Mouse (Mus musculus) activated CD4-positive, CD25-positive, alpha-beta regulatory T cell, adult 4 months (primary cell): ENCODE results near the gene Dexi. TPM values are rescaled to one million over a fixed set of nuclear protein-coding genes. Genes with fewer than 3 reads are reported as not detected.

Experiments used
- ATAC-seq: one replicate; pipeline ENCODE4 v1.8.0; 2017
- polyA plus RNA-seq, 2 experiments: library from polyadenylated mRNA; unstranded; fragments of 100-300 nt; shearing (Covaris generic); gene quantifications; one replicate each; pipeline ENCODE4 v1.2.1; 2017

Gene Dexi
- polyA plus RNA-seq, 2 experiments from 2014 or later, result 3.0 to 3.1 TPM

DNA sequence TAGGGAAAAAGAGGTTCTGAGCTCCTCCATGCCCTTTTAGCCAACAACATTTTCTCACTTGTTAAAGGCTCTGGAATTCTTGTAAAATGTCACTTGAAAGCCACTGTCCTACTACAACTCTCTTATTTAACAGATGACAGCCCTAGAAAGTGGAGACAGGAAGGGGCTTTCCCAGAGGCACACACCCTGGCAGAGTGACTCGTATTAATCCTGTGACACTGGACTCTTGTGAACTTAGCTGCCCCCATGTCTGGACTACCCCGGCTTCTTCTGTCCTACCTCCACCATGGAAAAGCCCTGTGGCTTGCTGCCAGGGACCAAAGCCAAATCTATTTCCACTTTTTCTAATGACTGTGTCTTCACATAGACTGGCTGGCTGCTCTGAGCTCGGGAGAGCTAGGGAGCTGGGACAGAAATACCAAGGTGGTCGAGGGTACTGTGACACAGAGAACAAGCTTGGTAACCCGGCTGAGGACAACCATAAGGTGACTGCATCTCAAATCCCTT, 44.7 kb downstream of the Dexi start:
- ATAC-seq, result no peak

DNA sequence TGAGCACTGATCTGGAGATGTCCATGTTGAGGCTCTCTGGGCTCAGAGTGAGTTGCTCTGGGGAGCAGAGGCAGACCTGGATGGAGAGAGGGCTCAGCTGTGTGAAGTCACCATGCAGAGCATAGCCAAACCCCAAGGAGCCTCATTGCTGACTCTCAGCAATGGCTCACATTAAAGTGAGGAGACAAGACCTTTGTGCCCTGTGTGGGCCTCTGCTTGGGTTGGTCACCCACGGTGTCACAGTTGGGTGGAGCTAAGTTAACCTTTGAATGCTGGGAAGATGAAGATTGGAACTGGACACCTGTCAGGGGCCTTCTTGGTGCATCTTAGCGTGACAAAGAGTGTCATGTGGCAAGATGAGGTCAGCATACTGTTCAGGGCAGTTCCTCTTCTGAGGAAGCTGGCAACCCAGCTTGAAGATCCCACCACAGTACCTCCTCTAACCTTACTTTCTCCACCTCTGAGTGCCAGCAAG, 47.0 kb downstream of the Dexi start:
- ATAC-seq, result no peak

DNA sequence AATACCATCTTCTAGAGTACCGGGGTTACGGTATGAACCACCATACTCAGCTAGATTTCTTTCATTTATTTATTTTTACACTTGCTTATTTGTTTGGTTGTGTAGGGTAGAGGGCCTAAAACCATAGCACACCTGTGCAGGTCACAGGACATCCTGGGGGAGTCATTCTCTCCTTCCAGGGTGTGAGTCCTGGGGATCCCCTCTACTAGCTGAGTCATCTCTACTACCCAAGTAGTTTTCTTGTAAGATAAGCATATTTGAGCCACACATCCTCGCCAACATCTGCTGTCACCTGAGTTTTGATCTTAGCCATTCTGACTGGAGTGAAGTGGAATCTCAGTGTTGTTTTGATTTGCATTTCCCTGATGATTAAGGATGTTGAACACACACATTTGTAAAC, 50.3 kb downstream of the Dexi start:
- ATAC-seq, result no peak

DNA sequence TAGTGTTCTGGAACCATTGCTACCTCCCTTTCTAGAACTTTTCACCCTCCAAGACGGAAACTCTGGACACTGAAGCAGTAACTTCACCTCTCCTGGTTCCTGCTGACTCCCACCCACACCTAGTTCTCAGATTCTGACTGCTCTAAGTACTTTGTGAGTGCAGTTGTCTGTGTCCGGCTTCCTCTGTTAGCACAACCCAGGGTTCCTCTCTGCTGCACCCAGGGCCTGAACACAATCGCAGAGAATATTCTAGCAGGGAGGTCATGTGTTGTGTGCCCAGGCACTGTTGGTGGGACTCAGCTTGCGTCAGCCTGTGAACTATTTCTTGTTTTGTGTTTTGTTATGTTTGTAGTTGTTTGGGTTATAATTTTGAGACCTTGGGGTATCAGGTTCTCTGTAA, 51.1 kb downstream of the Dexi start:
- ATAC-seq, result no peak

DNA sequence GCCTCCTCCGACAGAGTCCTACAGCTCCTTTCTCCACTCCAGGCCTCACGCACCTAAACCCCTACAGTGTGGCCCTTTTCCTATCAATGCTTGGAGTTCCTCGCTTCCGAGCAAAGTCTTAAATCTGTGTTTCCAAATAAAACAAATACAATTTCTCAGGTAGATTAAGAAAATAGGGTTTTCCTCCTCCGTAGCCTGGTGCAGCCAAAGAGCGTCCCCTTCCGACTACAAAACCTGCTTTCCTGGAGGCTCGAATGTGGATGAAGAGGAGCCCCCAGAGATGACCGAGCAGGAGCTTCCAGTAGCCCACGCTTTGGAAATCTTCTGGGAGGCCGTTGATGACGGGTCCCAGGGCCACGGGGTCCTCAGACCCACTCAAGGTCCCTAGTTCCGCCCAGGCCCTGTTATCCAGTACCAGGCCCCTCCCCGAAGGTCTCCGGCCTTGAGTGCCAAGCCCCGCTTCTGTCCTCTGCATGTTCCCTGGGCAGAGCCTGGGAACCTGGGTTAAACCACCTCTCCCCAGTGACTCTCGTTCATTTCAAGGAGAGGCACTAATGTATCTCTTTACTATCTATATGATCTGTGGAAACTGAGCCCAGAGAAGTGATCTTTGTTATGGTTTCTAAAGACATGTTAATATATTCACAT, 52.2 kb downstream of the Dexi start:
- ATAC-seq, result no peak

DNA sequence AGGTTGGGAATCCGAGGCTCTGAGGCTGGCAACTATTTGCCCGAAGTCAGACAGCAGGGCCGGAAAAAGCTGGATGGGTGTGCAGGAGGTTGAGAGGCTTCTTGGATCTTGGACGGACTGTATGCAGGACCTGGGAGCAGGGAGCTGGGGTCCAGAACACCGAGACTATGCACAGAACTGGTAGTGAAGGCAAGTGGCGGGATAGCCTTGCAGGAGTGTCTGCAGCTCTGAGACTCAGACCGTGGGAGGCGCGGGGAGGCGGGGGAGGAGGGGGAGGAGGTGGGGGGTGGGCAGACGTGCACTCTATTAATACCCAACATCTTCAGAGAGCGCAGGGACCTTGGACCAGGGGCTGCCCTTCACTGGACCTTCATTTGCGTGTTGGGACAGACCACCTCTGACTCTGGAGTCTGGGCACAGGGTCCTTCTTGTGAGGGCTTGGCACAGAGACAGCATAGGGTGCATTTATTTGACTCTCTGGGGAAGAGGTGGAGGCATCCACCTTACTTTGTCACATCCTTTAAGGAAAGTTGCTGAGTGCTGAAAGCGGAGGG, 52.9 kb downstream of the Dexi start:
- no peak for ATAC-seq

DNA sequence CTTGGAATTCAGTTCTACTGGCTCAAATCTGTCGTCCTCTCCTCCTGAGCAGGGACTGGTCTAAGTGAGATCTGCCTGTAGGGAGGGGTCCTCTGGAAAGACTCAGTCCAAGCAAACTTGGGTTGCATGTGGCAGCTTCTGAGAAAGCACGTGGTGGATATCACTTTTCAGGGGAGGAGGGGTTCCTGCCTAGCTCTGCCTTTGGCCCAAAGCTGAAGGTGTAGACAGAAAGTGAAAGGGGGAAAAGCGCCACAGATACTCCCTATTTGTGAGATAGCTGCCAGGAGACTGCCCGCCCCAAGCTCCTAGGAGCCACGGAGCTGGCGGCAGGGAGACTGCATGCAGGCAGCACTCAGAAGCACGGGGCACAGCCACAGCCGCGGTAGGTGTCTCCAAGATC, 53.4 kb downstream of the Dexi start:
- no peak for ATAC-seq

DNA sequence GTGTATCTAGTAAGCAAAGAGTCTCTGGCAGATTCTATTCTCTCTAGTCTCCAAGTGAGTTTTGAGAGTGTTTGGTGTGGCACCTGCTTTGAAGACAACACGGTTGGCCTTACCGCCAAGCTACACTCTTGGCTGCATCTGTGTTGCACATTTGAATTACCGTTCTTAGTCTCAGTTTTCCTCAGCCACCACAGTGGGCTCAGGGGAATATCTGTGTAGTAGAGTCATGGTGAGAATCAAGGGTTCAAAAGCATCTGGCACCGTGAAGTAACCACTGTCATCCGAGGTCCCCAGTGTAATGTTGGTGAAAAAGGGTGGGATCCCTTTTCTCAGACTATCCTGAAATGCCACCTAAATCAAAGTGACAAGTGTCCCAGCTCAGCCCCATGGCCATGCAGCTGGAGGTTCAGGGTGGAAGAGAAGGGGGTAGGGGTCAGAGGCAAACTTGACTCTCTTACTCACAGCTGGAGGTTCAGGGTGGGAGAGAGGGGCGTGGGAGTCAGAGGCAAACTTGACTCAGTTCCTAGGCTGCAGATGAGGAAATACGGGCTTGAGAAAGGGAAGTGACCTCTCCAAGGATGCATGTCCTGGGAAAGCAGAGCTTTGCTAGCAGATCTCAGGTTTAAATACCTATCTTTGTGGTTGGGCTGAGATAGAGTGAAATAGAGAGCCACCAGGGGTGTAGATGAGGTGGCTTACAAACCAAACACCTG, 53.9 kb downstream of the Dexi start:
- ATAC-seq, result no peak

DNA sequence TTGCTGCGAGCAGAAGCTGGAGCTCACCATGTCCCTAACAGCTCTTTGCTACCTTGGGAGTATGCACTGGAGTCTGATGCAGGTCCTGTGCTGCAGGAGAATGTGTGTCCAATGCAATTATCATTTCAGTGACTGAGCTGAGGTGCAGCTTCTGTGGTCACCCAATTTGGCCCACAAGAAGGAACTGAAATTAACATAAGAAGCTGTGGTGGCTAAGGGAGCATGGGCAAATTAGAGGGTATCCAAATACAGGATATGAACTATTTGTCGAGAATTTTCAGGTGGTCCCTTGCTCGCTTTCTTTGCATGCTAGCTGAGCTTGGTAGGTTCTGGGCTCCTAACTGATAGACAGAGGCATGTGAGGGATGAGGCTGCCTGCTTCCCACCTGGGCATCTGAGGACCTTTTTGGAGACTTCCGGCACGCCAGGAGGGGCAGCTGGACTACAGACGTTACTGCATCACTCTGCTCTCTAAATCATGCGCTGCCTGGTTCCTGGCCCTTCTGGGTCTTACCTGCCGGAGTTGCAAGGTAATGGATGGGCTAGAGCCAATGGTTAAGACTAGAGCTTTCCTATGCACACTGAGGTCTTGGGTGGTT, 54.9 kb downstream of the Dexi start:
- no peak for ATAC-seq

DNA sequence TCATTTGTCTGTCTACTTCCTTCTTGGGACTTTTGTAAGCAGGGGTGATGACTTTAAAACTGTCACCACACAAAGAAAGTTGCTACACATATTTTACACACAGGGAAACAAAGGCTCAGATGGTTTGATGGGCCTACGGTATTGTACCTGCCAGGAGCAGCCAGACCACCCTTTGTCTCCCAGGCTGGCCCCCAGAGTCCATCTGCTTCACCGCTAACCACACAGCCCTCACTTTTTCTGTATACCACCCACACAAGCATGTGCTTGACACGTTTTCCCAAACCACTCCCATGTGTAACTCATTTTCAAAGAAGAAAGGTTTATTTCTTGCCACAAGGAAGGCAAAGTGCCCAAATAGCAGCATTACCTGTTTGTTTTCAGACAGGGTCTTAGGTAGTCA, 55.9 kb downstream of the Dexi start:
- no peak for ATAC-seq

DNA sequence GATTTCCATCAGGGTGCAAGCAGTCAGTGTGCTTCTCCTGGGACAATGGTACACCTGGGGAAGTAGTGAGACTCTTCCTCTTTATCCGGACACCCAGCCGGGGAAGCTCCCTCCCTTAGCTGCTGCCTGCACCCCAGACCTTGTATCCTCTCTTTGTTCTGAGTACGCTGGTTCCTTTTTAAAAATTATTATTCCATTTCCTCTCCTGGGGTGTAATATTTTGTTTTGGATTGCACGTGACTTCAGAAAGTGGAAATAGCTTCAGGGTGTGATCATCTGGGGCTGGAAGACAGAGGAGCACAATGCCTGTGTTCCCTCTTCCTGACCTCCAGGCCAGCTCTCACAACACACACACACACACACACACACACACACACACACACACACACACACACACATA, 60.5 kb downstream of the Dexi start:
- no peak for ATAC-seq

DNA sequence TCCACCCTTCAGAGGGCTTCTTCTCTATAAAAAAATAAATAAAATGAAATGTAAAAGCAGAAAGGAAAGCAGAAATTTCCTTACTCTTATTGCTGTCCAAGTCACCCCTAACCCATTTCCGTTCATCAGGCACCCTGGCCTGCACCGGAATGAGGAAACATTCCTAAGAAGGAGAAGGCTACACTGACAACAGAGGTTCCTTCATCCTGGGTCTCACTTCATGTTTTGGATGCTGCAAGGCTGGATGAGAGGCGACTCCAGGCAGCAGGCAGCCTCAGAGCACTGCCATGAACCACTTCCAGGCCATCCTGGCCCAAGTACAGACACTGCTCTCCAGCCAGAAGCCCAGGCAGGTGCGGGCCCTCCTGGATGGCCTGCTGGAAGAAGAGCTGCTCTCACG, 63.0 kb downstream of the Dexi start, which contains the start of gene Ciita:
Gene Ciita, plus strand, starts transcription at position 203 of the 400 bp plus-strand sequence.
- no peak for ATAC-seq

DNA sequence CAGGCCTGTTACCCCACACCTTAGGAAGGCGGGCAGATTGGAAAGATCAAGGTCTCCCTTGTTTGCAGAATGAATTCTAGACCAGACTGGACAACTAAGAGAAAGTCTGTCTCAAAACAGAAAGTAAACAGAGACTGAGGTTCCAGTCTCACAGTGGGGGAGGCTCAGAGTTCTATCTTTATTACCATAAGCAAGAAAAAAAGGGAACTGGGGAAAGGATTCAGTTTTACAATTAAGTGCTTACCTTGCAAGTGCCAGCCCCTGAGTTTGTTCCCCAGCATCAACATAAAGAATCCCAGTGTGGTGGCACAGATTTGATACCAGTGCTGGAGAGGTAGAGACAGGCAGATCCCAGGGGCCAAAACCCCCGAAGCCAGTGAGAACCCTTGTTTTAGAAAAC, 66.9 kb downstream of the Dexi start:
- ATAC-seq, result no peak

DNA sequence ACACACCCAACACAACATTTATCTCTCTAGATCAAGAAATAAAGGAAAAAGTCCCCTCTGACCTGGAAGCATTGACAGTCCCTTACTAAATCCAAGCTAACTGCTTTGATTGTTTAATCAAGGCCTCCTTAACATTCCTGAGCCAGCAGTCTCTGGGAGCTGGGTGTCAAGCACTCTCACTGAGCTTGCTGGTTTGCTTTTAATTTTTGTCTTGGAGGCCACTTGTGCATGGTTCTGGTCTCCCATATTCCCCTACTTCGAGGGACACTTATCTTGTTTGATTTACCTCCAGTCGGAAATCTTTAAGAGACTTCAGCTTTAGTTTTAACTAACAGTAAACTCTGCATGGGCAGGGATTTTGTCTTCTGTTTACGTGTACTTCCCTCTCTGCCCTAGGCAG, 67.9 kb downstream of the Dexi start:
- ATAC-seq, result no peak

DNA sequence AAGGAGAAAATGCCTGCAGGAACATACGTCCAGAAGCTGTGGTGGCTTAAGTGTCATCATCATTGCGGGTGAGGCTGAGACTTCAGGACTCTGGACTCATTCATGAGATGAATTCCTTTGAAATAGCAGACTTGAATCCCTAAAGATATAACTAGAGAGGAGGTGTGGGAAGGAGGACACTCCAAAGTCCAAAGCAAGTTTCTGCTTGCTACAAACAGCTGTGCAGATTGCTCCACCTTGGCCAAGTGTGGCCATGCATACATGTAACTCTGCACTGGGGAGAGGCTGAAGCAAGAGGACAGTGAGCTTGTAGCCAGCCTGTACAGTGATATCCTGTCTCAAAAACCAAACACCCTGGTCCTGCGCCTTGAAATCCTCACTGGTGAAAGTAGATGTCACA, 70.9 kb downstream of the Dexi start:
- no peak for ATAC-seq

DNA sequence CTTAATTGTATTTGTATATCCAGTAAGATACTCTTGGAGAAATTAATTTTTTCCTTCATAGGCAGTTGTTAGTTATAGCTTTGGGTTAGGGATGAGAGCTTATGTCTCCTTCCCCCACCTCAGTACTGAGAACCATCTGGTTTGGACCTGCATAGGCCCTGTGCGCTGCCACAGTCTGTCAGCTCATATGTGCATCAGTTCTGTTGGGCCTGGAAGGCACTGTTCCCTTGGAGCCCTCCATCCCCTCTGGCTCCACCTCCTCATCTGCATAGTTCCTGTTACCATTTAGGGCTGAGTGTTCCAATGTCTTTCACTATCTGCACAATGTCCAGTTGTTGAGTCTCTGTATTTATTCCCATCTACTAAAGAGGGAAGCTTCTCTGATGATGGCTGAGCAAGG, 74.7 kb downstream of the Dexi start:
- no peak for ATAC-seq

DNA sequence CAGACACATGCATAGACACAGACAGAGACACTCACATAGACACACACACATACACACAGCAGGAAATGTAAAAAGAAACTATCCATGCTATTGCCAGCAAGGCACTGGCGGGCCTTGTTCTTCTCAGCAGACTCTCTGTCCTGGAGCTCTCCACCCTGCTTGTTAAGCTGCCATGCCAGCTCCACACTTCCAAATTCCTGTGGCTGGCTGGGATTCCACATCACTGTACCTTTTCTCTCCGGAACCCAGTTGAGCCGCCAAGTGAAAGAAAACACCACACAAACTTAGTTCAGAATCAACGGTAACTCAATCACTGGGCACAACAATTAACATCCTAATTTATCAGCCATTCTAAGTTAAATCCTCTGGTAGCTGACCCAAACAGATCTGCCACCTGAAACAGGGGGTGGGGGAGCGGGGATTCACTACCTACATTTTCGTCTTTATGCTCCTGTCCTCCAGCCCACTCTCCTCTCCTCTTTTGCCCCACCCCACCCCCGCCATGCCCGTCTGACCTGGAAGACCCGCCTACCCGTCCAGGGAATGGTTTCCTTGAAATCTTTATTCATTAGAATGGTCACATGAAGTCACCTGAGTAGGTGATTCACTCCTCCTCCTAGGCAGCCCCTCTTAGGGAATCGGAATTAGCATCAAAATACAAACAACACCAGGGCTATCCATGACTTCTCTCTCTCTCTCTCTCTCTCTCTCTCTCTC, 75.3 kb downstream of the Dexi start:
- ATAC-seq, result no peak

DNA sequence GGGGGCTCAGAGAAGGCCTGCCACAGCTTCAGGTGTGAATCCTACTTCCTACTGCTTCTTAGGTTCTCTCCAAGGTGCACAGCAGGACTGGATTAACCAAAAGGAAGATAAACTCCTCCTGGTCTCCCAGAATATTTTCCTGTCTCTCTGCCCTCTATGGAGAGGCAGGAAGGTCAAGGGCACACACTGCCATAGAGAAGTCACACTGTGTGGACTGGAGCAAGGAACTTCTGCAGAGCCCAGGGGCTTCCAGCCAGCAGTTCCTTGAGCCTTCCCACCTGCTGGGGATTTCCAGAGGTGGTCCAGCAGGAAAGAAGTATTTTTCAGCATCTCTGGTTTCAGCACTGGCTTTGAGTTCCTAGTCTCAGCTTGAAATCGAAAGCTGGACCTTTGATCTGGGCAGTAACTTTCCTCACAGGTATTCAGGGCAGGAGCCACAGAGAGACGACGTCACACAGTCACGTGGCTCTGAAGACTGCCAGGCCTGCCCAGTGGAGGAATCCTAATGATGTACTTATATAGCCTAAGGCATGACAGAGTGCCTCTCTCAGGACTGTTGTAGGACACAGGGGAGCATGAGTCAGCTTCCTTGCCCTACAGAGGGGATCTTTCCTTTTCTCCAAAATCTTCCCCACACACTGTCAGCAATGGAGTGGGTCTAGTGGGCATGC, 77.7 kb downstream of the Dexi start:
- no peak for ATAC-seq

DNA sequence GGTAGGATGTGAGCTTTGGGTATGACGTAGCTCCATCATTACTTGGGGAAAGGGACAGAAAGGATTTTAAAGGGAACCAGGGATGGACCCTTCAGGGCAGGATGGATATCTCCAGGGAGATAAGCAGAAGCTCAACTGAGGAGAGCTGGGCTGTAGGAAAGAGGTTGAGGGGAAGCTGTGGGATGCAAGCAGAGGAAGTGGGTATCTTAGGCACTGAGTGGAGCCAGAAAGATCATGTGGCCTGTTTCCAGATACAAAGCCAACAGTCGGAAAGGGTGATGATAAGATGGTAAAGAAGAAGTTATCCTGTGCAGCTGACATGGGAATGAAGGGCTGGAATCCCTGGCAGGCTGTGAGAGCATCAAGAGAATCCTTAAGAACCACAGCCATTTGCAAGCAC, 81.7 kb downstream of the Dexi start:
- no peak for ATAC-seq

DNA sequence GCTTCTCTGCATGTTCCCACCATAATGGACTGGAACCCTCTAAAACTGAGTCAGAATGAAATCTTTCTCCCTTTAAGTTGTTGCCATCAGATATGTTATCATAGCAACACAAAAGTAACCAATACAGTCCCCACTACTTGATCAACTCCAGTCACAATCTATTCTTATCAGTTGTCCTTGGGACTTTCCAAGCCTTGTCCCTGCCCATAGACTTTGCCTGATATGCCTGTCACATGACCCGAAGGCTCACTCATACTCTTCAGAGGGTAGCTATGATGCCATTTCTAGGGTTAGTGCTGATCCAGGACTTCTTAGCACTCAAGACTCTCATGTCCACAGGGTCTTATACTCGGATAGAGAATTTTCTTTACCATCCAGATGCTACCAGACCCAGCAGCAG, 82.7 kb downstream of the Dexi start:
- ATAC-seq, result no peak

DNA sequence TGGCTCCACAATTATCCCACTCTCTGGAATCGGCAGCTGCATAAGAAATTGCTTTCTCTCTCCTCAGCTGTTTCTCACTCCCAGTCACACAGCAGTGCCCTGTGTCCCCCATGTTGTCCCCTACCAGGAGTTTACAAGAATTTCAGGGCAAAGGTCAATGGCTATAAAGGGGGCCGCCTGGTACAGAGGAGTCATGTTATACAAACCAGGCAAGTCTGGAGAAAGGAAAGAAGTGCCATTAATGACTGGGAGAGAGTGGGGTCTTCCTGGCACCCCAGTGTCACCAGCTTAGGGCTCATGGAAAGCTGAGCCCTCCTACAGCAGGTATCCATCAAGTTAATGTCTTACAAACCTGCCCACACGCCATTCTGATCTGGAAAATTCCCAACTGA, 88.3 kb downstream of the Dexi start:
- ATAC-seq, result no peak

DNA sequence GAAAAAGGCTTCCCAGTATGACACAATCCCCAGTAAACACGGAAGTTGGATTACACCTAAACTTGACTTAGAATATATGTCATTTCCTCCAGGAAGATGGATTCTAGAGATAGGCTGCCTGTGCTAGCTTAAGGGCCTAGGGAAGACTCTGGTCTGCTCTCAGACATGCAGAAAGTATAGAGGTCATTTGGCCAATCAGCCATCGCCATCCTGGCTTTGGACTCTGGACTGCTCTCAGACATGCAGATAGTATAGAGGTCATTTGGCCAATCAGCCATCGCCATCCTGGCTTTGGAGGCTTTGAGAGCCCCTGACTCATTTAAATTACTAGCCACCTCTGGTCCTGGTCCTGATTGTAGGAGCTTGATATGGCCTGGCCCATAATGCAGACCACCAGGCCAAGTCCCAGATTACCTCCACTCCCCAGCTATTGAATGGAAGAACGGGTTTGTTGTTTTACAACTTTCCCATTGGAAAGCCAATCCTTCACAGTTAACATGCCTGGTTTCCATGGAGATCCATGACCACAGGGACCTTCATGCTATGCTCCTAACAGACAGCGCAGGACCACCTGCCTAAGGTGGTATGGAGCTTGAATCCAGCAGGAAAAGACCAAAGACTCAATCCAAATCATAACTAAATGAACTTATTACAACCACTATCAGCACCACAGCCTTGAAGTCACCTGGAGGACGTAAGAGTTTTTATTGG, 88.8 kb downstream of the Dexi start:
- no peak for ATAC-seq
